Mouse (Mus musculus): ENCODE data around the gene Brd7. TPM values are rescaled to one million over a fixed set of nuclear protein-coding genes. Genes with fewer than 3 reads are reported as not detected.

The Brd7 gene
- polyA plus RNA-seq, 2 experiments from 2014 or later: 52.6 to 52.9 TPM

DNA sequence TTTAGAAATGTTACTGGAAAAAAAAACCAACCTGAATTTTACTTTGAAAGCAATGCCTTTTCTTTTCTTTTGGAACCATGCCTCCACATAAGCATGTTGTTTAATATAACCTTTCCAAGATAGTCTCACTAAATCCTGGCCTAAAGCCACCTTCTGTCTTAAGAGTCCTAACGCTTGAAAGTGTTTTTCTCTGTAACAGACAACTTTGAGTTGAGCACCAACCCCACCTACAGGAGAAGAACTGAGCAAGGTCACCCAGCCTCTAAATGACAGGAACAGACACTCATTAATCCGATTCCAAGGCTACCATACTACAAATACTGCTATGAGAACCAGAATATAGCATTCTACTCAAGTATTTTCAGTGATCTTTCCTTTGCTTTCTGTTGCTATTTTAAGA lies 12.9 kb downstream of the Brd7 start:
- ATAC-seq: no peak

DNA sequence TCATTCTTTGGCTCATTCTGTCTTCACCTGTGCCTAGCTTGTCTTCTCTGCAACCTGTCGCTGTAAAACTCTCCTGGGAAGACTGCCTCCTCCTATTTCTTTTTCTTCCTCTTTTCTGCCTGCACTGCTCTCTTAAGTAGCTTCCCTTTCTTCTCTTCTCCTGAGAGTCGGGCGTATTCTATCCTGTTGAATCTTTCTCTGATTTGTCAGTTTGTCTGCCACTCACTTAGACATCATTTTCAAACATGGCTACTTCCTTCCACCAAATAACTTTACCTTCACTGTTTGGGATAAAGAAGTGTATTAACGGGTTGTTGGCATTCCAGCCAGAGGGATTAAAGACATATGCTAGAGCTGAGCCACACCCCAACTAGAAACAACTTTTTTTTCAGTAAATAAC lies 20.0 kb downstream of the Brd7 start:
- ATAC-seq: no peak

DNA sequence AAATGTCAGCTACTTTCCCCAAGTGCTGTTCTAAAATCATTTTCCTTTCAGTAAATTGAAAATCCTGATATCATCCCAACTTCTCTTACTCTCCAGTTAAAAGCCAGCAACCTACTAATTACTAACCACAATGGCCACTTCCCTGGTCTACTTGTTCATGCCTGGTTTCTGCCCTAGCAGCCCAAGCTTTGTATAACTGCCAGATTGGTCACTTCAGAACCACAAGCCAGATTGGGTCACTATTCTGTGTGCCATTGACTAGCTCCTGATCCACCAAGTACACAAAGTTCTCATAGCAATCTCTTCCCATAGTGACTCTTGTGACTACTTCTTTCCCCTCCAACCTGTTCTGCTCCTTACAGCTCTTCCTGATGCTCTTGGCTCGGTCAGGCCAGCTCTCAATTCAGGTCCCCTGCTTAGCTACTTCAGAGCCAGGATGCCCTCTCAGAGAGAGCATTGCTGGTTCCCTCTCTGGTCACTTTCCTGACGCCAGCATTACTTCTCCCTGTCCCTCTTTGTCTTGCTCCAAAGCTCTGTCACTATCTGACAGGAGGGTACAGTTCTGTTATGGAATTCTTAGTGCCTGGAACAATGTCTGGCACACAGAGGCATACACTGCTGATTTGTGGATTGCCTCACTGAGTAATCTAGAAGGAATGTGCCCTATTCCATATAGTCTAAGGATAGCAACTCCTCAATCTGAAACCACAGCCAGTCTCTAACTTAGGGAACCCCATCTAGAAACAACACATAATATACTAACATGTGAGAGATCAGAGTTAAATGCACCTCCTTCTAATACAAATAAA lies 21.9 kb downstream of the Brd7 start:
- no peak for ATAC-seq

DNA sequence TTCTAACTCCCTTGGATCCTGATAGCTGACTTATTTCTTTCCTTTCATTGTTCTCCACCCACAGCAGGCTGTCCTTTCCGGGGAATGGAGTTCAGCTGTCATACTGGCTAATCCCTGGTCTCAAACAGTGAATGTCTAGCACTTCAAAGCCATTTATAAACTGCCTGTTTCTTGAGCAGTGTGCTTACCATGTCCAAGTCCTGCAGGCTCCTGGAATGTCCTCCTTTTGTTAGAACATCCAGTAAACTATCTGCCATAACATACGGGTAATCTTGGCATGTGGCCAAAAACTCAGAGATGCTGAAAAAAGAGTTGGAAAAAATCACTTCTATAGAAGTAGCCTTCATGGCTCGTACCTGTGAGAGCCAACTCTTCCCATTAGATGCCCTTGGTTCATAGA lies 22.8 kb downstream of the Brd7 start:
- no peak for ATAC-seq

GRCm38 (mm10) chr8:88334975-88335374 lies 27.0 kb downstream of the Brd7 start:
- ATAC-seq: no peak

- no peak for ATAC-seq
Measured at GRCm38 (mm10) chr8:88334384-88334783, 27.6 kb downstream of the Brd7 start.

- ATAC-seq: no peak
Measured at GRCm38 (mm10) chr8:88330816-88331215, 31.2 kb downstream of the Brd7 start.

DNA sequence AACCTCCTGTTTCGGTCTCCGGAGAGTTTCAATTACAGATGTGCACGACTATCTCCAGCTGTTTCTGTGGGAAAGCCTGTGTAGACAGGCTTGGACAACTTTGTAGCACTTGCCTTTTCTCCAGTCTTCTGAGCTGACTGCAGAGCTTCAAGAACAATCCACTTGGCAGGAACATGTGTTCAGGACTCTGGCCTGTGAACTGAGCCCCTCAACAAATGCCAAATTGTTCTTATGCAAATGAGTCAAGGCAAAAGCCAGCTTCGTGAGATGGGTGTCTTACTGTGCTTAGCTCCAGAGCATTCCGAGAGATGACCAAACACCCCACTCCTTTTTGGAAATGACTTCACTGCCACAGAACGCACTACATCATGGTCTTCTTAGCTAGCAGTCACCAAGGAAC lies 33.3 kb downstream of the Brd7 start:
- no peak for ATAC-seq

DNA sequence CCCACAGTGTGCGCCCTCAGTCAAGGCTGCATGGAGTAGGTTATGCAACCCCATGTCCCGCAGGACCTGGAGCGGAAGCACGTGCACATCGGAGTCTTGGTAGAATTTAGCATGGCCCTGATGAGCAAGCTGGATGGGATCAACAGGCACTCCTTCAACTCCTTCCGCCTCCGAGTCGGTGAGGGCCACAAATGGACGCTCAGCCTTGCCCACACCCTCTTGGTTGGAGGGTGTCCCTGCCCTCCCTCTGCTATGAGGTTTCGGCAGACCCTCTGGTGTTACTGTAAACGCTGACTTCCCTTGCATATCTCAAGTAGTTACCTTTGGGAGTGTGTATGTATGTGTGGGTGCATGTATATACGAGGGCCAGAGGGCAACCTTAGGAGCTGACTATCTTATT lies 35.7 kb downstream of the Brd7 start:
- no peak for ATAC-seq

GRCm38 (mm10) chr8:88325795-88326194 lies 36.2 kb downstream of the Brd7 start:
- no peak for ATAC-seq

GRCm38 (mm10) chr8:88325251-88325650 lies 36.7 kb downstream of the Brd7 start:
- no peak for ATAC-seq

- no peak for ATAC-seq
Measured at GRCm38 (mm10) chr8:88324760-88325159, 37.2 kb downstream of the Brd7 start.

DNA sequence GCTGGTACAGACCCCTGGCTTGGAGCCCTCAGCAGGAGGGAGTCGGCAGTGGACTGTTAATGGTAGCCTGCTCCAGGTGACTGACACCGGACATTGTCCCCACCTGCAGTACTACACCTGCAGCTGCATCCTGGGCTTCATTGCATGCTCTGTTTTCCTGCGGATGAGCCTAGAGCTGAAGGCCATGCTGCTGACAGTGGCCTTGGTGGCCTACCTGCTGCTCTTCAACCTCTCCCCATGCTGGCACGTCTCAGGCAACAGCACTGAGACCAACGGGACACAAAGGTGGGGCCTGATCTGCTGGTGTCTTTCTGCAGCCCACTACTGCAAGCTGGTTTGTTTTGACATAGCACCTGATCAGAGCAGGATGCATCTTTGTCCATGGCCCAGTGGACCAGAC lies 38.5 kb downstream of the Brd7 start:
- ATAC-seq: no peak

GRCm38 (mm10) chr8:88321387-88321786 lies 40.6 kb downstream of the Brd7 start:
- no peak for ATAC-seq

GRCm38 (mm10) chr8:88320134-88320533 lies 41.9 kb downstream of the Brd7 start:
- ATAC-seq: no peak

GRCm38 (mm10) chr8:88318151-88318550 lies 43.8 kb downstream of the Brd7 start:
- no peak for ATAC-seq

- ATAC-seq: no peak
Measured at GRCm38 (mm10) chr8:88317341-88317740, 44.7 kb downstream of the Brd7 start.

- ATAC-seq: no peak
Measured at GRCm38 (mm10) chr8:88316139-88316931, 45.7 kb downstream of the Brd7 start.

GRCm38 (mm10) chr8:88315302-88315701 lies 46.7 kb downstream of the Brd7 start:
- no peak for ATAC-seq

DNA sequence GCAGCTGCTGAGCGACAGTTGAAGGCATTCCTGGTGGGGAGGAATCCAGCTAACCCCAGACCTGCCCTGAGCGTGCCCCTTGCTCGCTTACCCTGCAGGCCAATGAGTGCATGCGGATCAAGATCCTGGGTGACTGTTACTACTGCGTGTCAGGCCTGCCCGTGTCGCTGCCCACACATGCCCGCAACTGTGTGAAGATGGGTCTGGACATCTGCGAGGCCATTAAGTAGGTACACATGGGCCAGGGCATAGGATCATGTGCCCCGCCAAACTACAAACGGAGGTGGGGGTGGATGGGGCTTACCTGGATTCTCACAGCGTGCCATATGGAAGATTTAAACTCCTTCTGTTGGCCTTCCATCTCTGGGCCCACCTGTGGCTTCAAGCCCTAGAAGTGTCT lies 48.0 kb downstream of the Brd7 start:
- ATAC-seq: no peak

- ATAC-seq: no peak
Measured at GRCm38 (mm10) chr8:88312966-88313365, 49.0 kb downstream of the Brd7 start.

GRCm38 (mm10) chr8:88310286-88310685 lies 51.7 kb downstream of the Brd7 start:
- ATAC-seq: no peak

- no peak for ATAC-seq
Measured at GRCm38 (mm10) chr8:88309881-88310280, 52.1 kb downstream of the Brd7 start.

DNA sequence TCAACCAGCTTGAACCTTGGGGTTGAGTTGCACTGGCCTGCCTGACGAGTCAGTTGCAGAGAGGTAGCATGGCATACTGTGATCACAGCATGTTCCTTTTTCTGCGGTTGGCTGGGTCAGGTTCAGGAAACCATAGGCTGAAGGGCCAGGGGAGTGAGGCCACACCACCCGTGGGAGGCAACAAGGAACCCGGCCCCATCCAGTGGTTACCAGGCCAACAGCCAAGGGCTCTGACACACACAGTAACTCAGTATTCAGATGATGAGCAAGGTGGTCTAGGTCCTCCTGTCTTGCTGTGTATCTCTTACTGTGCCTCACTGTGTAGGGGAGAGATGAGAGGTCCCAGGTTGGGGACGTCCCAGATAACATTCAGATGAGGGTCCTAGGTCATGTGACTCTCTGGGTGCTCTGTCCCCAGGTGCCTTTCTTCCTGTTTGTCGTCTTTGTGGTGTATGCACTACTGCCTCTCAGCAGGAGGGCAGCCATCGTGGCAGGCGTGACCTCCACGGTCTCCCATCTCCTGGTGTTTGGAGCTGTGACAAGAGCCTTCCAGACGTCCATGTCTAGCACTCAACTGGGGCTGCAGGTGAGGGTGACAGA lies 52.6 kb downstream of the Brd7 start:
- ATAC-seq: no peak

All from CD4-positive, CD25-positive, alpha-beta regulatory T cell, adult 4 months (primary cell).